Comparison of ENCODE assay signal across 10 mouse cellular contexts in genomic region chr1:54765632-54766238, GRCm38 (mm10).
DNase-seq lines count a peak whose midpoint lies in the region; ATAC-seq lines count a peak whose summit lies in the region.
"Had no signal": no experiment of that assay in that cellular context is flagged by ENCODE, and none has a peak within 500 bp of the region (broad histone marks: within the 10 kb centered on the region; RNA-seq: fewer than 3 reads in every experiment).

No protein-coding gene starts in this region.

- intact Hi-C loops in heart, postnatal 10 days (cut with DNase I) = no loop called here

- no peaks in the 10 kb centered on the region for H3K27me3 ChIP-seq in heart, embryonic 10.5 days (ENCODE audit: insufficient read depth, poor library complexity, severe bottlenecking)
- H3K27me3 ChIP-seq in forebrain, embryonic 12.5 days = no peaks in the 10 kb centered on the region

- 0 out of 2 replicates have a peak, but pooled peaks cover 19% of the 10 kb centered on the region for H3K36me3 ChIP-seq in heart, embryonic 10.5 days
- 0 out of 2 replicates have a peak, but pooled peaks cover 3% of the 10 kb centered on the region for H3K36me3 ChIP-seq in forebrain, embryonic 12.5 days (replicated peaks)

- H3K9ac ChIP-seq in forebrain, embryonic 12.5 days = no peak overlapping the region

- peak; percentile 94 for DNase-seq in heart, adult 11 months
- DNase-seq in heart, embryonic 10.5 days (ENCODE audit: low spot score) = no peak
- peak; percentile 11 for DNase-seq in ovary, postnatal 14 days (ENCODE audit: low spot score)
- DNase-seq in ovary, postnatal 36 days (ENCODE audit: low spot score) = no peak
- DNase-seq in heart, postnatal 10 days = peak; percentile 63 to 68
- peak; percentile 34 to 39 for DNase-seq in lung, postnatal 4 days
- DNase-seq in frontal cortex, postnatal 14 days (ENCODE audit: low spot score in 2 of 2) = no peak

- WGBS in heart, embryonic 10.5 days = 70% methylated on average over 2 of the region's 2 CpGs
- 95% methylated on average over 2 of the region's 2 CpGs for WGBS in forebrain, embryonic 12.5 days

- no peak for ATAC-seq in forebrain, embryonic 12.5 days (ENCODE audit: low FRiP score)
- ATAC-seq: CD4-positive, CD25-positive, alpha-beta regulatory T cell, adult 4 months had no signal

- no peak overlapping the region for H3K4me2 ChIP-seq in forebrain, embryonic 12.5 days
- H3K4me2 ChIP-seq: liver, embryonic 11.5 days had no signal

- H3K4me1 ChIP-seq in heart, embryonic 10.5 days = no peaks in the 10 kb centered on the region
- H3K4me1 ChIP-seq in forebrain, embryonic 12.5 days = peaks cover 8% of the 10 kb centered on the region; the same call in 1 of the 2 replicates

- no peak overlapping the region for H3K27ac ChIP-seq in heart, embryonic 10.5 days
- no peak overlapping the region for H3K27ac ChIP-seq in forebrain, embryonic 12.5 days

- H3K9me3 ChIP-seq in heart, embryonic 10.5 days = no peaks in the 10 kb centered on the region
- H3K9me3 ChIP-seq in forebrain, embryonic 12.5 days = no peaks in the 10 kb centered on the region

- no peak overlapping the region for H3K4me3 ChIP-seq in heart, embryonic 10.5 days
- no peak overlapping the region for H3K4me3 ChIP-seq in forebrain, embryonic 12.5 days (replicated peaks)

Comparison
In these comparisons a context has a peak if more than half of its experiments do, and no peak if none do; other contexts are left out.
1. DNase-seq: peak in heart, adult 11 months (single experiment), ovary, postnatal 14 days (single experiment), heart, postnatal 10 days (2 of 2) and lung, postnatal 4 days (2 of 2); none in heart, embryonic 10.5 days (single experiment), ovary, postnatal 36 days (single experiment) and frontal cortex, postnatal 14 days (0 of 2).